Mouse (Mus musculus): Measurements from ENCODE around the gene H2-M10.6. TPM values are rescaled to one million over a fixed set of nuclear protein-coding genes. Genes with fewer than 3 reads are reported as not detected.
A peak's percentile ranks its signal among the peaks of the same experiment; 100 is the strongest.

H2-M10.6 gene
- total RNA-seq, 2 experiments from 2014 or later: not detected

GRCm38 (mm10) chr17:36839001-36839400, 27.0 kb downstream of the H2-M10.6 start:
- intact Hi-C loops (cut with DNase I): loop anchor here (5.0 kb wide), 2 partner anchors 163 to 208 kb away; partner anchors contain the start of genes Gabbr1 and Zfp57

GRCm38 (mm10) chr17:36839931-36840330, 28.0 kb downstream of the H2-M10.6 start:
- DNase-seq: no peak
- intact Hi-C loops (cut with DNase I): loop anchor here (5.0 kb wide), 3 partner anchors 112 to 207 kb away; partner anchors contain the start of genes Gabbr1, Ppp1r11 and Zfp57

More at GRCm38 (mm10) chr17:36839001-36839400, 27.0 kb downstream of the H2-M10.6 start:
- no peak for DNase-seq

GRCm38 (mm10) chr17:36840961-36841445, 29.0 kb downstream of the H2-M10.6 start:
- DNase-seq: no peak
- intact Hi-C loops (cut with DNase I): loop anchor here (5.0 kb wide), 1 partner anchor 111 kb away; the partner anchor contains the start of gene Ppp1r11

- intact Hi-C loops (cut with DNase I): loop anchor here (5.0 kb wide), 1 partner anchor 109 kb away; the partner anchor contains the start of gene Ppp1r11
- DNase-seq: no peak
Measured at GRCm38 (mm10) chr17:36843696-36844095, 31.7 kb downstream of the H2-M10.6 start.

- peak in 1 of 2 experiments; percentile 21 for DNase-seq
- intact Hi-C loops (cut with DNase I): loop anchor here (5.0 kb wide), 1 partner anchor 108 kb away; the partner anchor contains the start of gene Ppp1r11
Measured at GRCm38 (mm10) chr17:36844286-36844719, 32.3 kb downstream of the H2-M10.6 start.

- intact Hi-C loops (cut with DNase I): loop anchor here (5.0 kb wide), 1 partner anchor 108 kb away; the partner anchor contains the start of gene Ppp1r11
- DNase-seq: no peak
Measured at GRCm38 (mm10) chr17:36844725-36845124, 32.8 kb downstream of the H2-M10.6 start.

- DNase-seq: no peak
- intact Hi-C loops (cut with DNase I): no loop called here
Measured at GRCm38 (mm10) chr17:36848911-36849310, 36.9 kb downstream of the H2-M10.6 start.

GRCm38 (mm10) chr17:36849992-36850391, 38.0 kb downstream of the H2-M10.6 start:
- intact Hi-C loops (cut with DNase I): no loop called here

GRCm38 (mm10) chr17:36851200-36851599, 39.2 kb downstream of the H2-M10.6 start:
- intact Hi-C loops (cut with DNase I): no loop called here
- DNase-seq: no peak

More at GRCm38 (mm10) chr17:36849992-36850391, 38.0 kb downstream of the H2-M10.6 start:
- DNase-seq: no peak

GRCm38 (mm10) chr17:36851627-36852026, 39.7 kb downstream of the H2-M10.6 start:
- intact Hi-C loops (cut with DNase I): no loop called here
- DNase-seq: no peak

- DNase-seq: no peak
- intact Hi-C loops (cut with DNase I): no loop called here
Measured at GRCm38 (mm10) chr17:36855484-36855883, 43.5 kb downstream of the H2-M10.6 start.

- no peak for DNase-seq
- intact Hi-C loops (cut with DNase I): no loop called here
Measured at GRCm38 (mm10) chr17:36856236-36856635, 44.3 kb downstream of the H2-M10.6 start.

GRCm38 (mm10) chr17:36858181-36858580, 46.2 kb downstream of the H2-M10.6 start:
- intact Hi-C loops (cut with DNase I): no loop called here
- DNase-seq: no peak

GRCm38 (mm10) chr17:36861680-36862079, 49.7 kb downstream of the H2-M10.6 start:
- intact Hi-C loops (cut with DNase I): no loop called here
- no peak for DNase-seq

Other genes starting within 250 kb of the H2-M10.6 start
- gene H2-M9, start 169.5 kb upstream of the H2-M10.6 start, total RNA-seq (2021): under 1 TPM in 1 of 2 experiments, not detected in 1; 0.26 TPM
- gene H2-M1, start 140.0 kb upstream of the H2-M10.6 start, total RNA-seq (2021): not detected
- not detected for gene H2-M10.5, start 39.3 kb upstream of the H2-M10.6 start, total RNA-seq (2021)
- gene Trim26, start 25.0 kb downstream of the H2-M10.6 start, total RNA-seq (2021): 10 to 100 TPM; 20.6 to 23.4 TPM
- gene Trim15, start 55.0 kb downstream of the H2-M10.6 start, total RNA-seq (2021): not detected
- 1 to 10 TPM; 2.0 to 2.5 TPM for gene Trim10, start 57.4 kb downstream of the H2-M10.6 start, total RNA-seq (2021)
- not detected for gene Trim40, start 78.0 kb downstream of the H2-M10.6 start, total RNA-seq (2021)
- gene Trim31, start 85.9 kb downstream of the H2-M10.6 start, total RNA-seq (2021): not detected
- gene Rnf39, start 130.7 kb downstream of the H2-M10.6 start, total RNA-seq (2021): under 1 TPM; 0.49 to 0.57 TPM
- gene Ppp1r11, start 139.6 kb downstream of the H2-M10.6 start, total RNA-seq (2021): 10 to 100 TPM; 62.2 to 68.6 TPM
- 10 to 100 TPM; 21.4 to 26.9 TPM for gene Znrd1, start 146.4 kb downstream of the H2-M10.6 start, total RNA-seq (2021)
- 1 to 10 TPM; 8.5 to 9.9 TPM for gene Znrd1as, start 146.4 kb downstream of the H2-M10.6 start, total RNA-seq (2021)
- gene 2410137M14Rik, start 169.1 kb downstream of the H2-M10.6 start, total RNA-seq (2021): not detected
- under 1 TPM; 0.15 to 0.31 TPM for gene H2-M5, start 177.4 kb downstream of the H2-M10.6 start, total RNA-seq (2021)
- 1 to 10 TPM; 3.7 to 4.6 TPM for gene Zfp57, start 189.0 kb downstream of the H2-M10.6 start, total RNA-seq (2021)
- gene Mog, start 211.2 kb downstream of the H2-M10.6 start, total RNA-seq (2021): not detected
- gene Gabbr1, start 233.8 kb downstream of the H2-M10.6 start, total RNA-seq (2021): 10 to 100 TPM; 16.9 TPM